Mouse (Mus musculus): Measurements from ENCODE around the gene Hjurp. TPM values are rescaled to one million over a fixed set of nuclear protein-coding genes. Genes with fewer than 3 reads are reported as not detected.

Gene Hjurp
- polyA plus RNA-seq, 2 experiments, result 38.0 to 61.0 TPM

DNA sequence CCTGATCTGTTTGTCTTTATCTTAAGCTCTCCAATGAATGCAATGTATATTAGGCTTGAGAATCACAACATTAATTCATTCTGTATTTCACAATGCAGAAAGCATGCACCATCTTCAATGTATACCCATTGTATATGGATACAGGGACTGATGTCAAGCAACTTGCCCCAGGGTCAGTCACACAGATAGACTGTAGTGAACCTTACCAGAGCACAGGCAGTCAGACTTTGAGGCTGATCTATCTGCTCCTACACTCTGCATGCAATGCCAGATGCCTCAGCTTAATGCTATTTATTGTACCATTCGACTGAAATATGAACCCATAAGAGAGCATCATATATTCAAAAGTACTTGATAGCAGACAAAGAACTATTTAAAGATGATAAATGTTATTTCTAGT, 13.1 kb upstream of the Hjurp start:
- DNase-seq (ENCODE audit: low read depth in 3 of 3, low spot score in 3 of 3) (no peak), ATAC-seq (ENCODE audit: insufficient read depth) (no peak)
- no peak overlapping the region for H3K9ac ChIP-seq (replicated peaks)
- no peak overlapping the region for H3K27ac ChIP-seq
- no peak overlapping the region for H3K4me3 ChIP-seq (ENCODE audit: insufficient read depth in 1 of 2, low read depth in 2 of 2, low read length in 2 of 2)
- peaks cover 2% of the 10 kb centered on the region for H3K9me3 ChIP-seq (ENCODE audit: control insufficient read depth, low read length)
- TF ChIP-seq CTCF (IDR thresholded peaks at IDR 0.05; ENCODE audit: low read depth) (no peak), EP300 (IDR thresholded peaks at IDR 0.05; ENCODE audit: low read depth) (no peak)
- no peak overlapping the region for H3K4me2 ChIP-seq (ENCODE audit: low read depth)
- H3K36me3 ChIP-seq (replicated peaks; ENCODE audit: control insufficient read depth, insufficient read depth, low read depth), result no peaks in the 10 kb centered on the region
- H3K27me3 ChIP-seq (ENCODE audit: control insufficient read depth, insufficient read depth, low read length), result no peaks in the 10 kb centered on the region
- 38% methylated on average over 1 of the region's 1 CpGs for WGBS (ENCODE audit: insufficient replicate concordance)
- no peaks in the 10 kb centered on the region for H3K4me1 ChIP-seq (replicated peaks; ENCODE audit: control insufficient read depth in 2 of 2, insufficient read depth in 2 of 2, low read length in 1 of 2)

DNA sequence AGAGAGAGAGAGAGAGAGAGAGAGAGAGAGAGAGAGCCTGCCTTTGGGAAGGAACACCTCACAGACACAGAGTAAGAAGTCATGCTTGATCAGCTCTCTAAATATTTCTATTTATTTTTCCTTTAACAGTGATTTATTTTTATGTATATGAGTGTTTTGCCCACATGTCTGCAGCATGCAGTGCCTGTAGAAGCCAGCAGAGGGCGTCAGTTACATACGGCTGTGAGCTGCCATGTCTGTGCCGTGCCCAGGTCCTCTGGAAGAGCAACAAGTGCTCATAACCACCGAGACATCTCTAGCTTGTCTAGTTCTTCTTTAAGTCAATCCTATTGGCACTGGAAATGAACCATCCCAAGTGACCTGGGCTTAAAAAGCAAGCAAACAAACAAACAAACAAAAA, 12.5 kb upstream of the Hjurp start:
- H3K4me2 ChIP-seq (ENCODE audit: low read depth), result no peak overlapping the region
- no peaks in the 10 kb centered on the region for H3K27me3 ChIP-seq (ENCODE audit: control insufficient read depth, insufficient read depth, low read length)
- no peak overlapping the region for H3K9ac ChIP-seq (replicated peaks)
- TF ChIP-seq CTCF (IDR thresholded peaks at IDR 0.05; ENCODE audit: low read depth) (peak; percentile 94), EP300 (IDR thresholded peaks at IDR 0.05; ENCODE audit: low read depth) (no peak)
- H3K36me3 ChIP-seq (replicated peaks; ENCODE audit: control insufficient read depth, insufficient read depth, low read depth), result no peaks in the 10 kb centered on the region
- H3K9me3 ChIP-seq (ENCODE audit: control insufficient read depth, low read length), result no peaks in the 10 kb centered on the region
- no peaks in the 10 kb centered on the region for H3K4me1 ChIP-seq (replicated peaks; ENCODE audit: control insufficient read depth in 2 of 2, insufficient read depth in 2 of 2, low read length in 1 of 2)
- no peak for ATAC-seq (ENCODE audit: insufficient read depth)
- no peak for DNase-seq (ENCODE audit: low read depth in 3 of 3, low spot score in 3 of 3)
- 28% methylated on average over 4 of the region's 4 CpGs for WGBS (ENCODE audit: insufficient replicate concordance)
- no peak overlapping the region for H3K4me3 ChIP-seq (ENCODE audit: insufficient read depth in 1 of 2, low read depth in 2 of 2, low read length in 2 of 2)
- no peak overlapping the region for H3K27ac ChIP-seq

DNA sequence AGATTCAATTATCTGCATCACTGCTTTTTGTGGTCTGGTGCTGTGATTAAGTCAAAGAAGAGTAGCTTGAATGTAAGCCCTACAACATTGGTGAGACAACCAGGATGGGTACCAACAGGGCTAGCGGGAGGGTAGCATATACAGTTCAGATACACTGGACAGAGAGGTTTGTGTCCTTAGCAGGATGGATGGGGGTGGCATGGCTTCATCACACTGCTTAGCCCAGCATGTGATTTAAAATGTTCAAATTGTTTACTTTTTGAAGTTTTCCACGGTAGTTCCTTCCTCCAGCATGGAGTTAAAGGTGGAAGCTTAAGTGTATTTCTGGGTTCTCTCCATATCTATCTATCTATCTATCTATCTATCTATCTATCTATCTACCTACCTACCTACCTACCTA, 11.7 kb upstream of the Hjurp start:
- H3K36me3 ChIP-seq (replicated peaks; ENCODE audit: control insufficient read depth, insufficient read depth, low read depth), result no peaks in the 10 kb centered on the region
- no peak overlapping the region for H3K27ac ChIP-seq
- TF ChIP-seq CTCF (IDR thresholded peaks at IDR 0.05; ENCODE audit: low read depth) (no peak; the same call in 1 of the 2 replicates), EP300 (IDR thresholded peaks at IDR 0.05; ENCODE audit: low read depth) (no peak)
- H3K4me3 ChIP-seq (ENCODE audit: insufficient read depth in 1 of 2, low read depth in 2 of 2, low read length in 2 of 2), result no peak overlapping the region
- H3K27me3 ChIP-seq (ENCODE audit: control insufficient read depth, insufficient read depth, low read length), result no peaks in the 10 kb centered on the region
- no peak overlapping the region for H3K9ac ChIP-seq (replicated peaks)
- no peaks in the 10 kb centered on the region for H3K4me1 ChIP-seq (replicated peaks; ENCODE audit: control insufficient read depth in 2 of 2, insufficient read depth in 2 of 2, low read length in 1 of 2)
- no peak for ATAC-seq (ENCODE audit: insufficient read depth)
- H3K9me3 ChIP-seq (ENCODE audit: control insufficient read depth, low read length), result no peaks in the 10 kb centered on the region
- WGBS (ENCODE audit: insufficient replicate concordance), result 35% methylated on average over 2 of the region's 2 CpGs
- H3K4me2 ChIP-seq (ENCODE audit: low read depth), result no peak overlapping the region
- no peak for DNase-seq (ENCODE audit: low read depth in 3 of 3, low spot score in 3 of 3)

DNA sequence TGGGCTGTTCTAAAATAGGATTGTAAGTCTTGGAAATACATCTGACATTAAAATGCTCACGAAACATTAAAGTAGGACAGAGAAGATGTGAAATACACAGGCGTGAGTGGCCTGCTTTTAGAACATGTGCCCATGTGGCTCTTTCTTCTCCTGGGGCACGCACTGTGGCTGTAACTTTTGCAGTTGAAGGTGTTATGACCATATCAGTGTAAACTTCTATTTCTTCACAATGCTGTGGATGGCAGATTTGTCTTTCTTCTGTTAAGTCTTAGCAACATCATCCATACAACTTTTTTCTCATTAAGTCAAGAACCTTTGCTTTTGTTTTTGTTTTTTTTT, 11.3 kb upstream of the Hjurp start:
- H3K27ac ChIP-seq, result no peak overlapping the region

DNA sequence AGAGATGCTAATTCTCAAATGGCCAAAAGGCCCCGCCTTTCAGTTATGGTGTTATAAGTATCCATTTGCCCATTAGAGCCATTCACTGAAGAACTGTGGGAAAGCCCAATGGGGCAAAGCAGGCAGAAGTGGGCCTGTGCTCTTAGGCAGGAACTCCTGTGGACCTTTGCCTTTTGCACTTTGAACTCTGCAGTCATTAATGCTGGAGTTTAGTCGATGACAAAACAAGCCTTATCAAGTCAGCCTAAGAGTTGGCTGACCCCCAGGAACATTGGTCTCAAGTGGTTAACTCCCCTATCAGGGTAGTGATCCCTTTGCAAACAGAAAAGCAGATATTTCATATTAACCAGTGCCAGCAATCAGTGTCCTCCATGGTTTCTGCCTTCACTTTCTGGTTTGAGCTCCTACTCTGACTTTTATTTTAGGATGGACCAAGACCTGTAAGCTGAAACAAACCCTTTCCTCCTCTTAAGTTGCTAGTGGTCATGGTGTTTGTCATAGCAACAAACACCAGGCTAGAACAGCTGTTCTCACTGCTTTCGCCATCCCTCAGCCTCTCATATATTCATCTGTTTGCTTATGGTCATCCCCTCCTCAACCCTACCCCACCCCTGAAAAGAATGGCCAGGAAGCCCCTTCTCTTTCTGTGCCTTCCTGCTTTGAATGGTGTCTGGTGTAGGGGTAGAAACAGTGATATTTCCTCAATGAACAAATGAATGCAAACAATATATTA, 10.8 kb upstream of the Hjurp start:
- H3K27me3 ChIP-seq (ENCODE audit: control insufficient read depth, insufficient read depth, low read length), result no peaks in the 10 kb centered on the region
- no peak overlapping the region for H3K4me3 ChIP-seq (ENCODE audit: insufficient read depth in 1 of 2, low read depth in 2 of 2, low read length in 2 of 2)
- no peak overlapping the region for H3K27ac ChIP-seq
- 21% methylated on average over 3 of the region's 3 CpGs for WGBS (ENCODE audit: insufficient replicate concordance)
- ATAC-seq (ENCODE audit: insufficient read depth), result peak; percentile 14; the same call in 1 of the 2 replicates
- no peaks in the 10 kb centered on the region for H3K36me3 ChIP-seq (replicated peaks; ENCODE audit: control insufficient read depth, insufficient read depth, low read depth)
- no peak overlapping the region for H3K9ac ChIP-seq (replicated peaks)
- DNase-seq (ENCODE audit: low read depth in 3 of 3, low spot score in 3 of 3), result no peak
- H3K4me2 ChIP-seq (ENCODE audit: low read depth), result no peak overlapping the region
- TF ChIP-seq EP300 (IDR thresholded peaks at IDR 0.05; ENCODE audit: low read depth) (no peak), CTCF (IDR thresholded peaks at IDR 0.05; ENCODE audit: low read depth) (no peak)
- no peaks in the 10 kb centered on the region for H3K4me1 ChIP-seq (replicated peaks; ENCODE audit: control insufficient read depth in 2 of 2, insufficient read depth in 2 of 2, low read length in 1 of 2)
- H3K9me3 ChIP-seq (ENCODE audit: control insufficient read depth, low read length), result no peaks in the 10 kb centered on the region

More for the DNA sequence above, 11.3 kb upstream of the Hjurp start:
- Histone ChIP-seq H3K4me2 (ENCODE audit: low read depth) (no peak overlapping the region), H3K36me3 (replicated peaks; ENCODE audit: control insufficient read depth, insufficient read depth, low read depth) (no peaks in the 10 kb centered on the region), H3K4me1 (replicated peaks; ENCODE audit: control insufficient read depth in 2 of 2, insufficient read depth in 2 of 2, low read length in 1 of 2) (no peaks in the 10 kb centered on the region), H3K27me3 (ENCODE audit: control insufficient read depth, insufficient read depth, low read length) (no peaks in the 10 kb centered on the region), H3K9ac (replicated peaks) (no peak overlapping the region), H3K9me3 (ENCODE audit: control insufficient read depth, low read length) (no peaks in the 10 kb centered on the region), H3K4me3 (ENCODE audit: insufficient read depth in 1 of 2, low read depth in 2 of 2, low read length in 2 of 2) (no peak overlapping the region)
- WGBS (ENCODE audit: insufficient replicate concordance), result 49% methylated on average over 3 of the region's 3 CpGs
- no peak for TF ChIP-seq EP300 (IDR thresholded peaks at IDR 0.05; ENCODE audit: low read depth)
- peak; percentile 2; the same call in 1 of the 2 replicates for TF ChIP-seq CTCF (IDR thresholded peaks at IDR 0.05; ENCODE audit: low read depth)
- no peak for DNase-seq (ENCODE audit: low read depth in 3 of 3, low spot score in 3 of 3)
- no peak for ATAC-seq (ENCODE audit: insufficient read depth)
